Mouse (Mus musculus) yolk sac, embryonic 10.5 days (tissue): ENCODE data around the gene Gm5724.

Source experiments
- DNase-seq: peaks from one replicate; pipeline ENCODE4 v3.0.0-alpha.2; 2017; ENCODE audit warnings: low spot score

The Gm5724 gene

GRCm38 (mm10) chr6:141773710-141774109 lies at the start of gene Gm5724:
TSS of gene Gm5724 (minus strand) at chr6:141773810.
- no peak for DNase-seq

- peak; percentile 23 for DNase-seq
Observed at GRCm38 (mm10) chr6:141797837-141798236, 24.2 kb upstream of the Gm5724 start.

GRCm38 (mm10) chr6:141774476-141774875 lies 866 bp upstream of the Gm5724 start:
- DNase-seq, result no peak

- DNase-seq, result peak; percentile 18
Observed at GRCm38 (mm10) chr6:141691246-141691645, 82.4 kb downstream of the Gm5724 start.

- DNase-seq, result no peak
Observed at GRCm38 (mm10) chr6:141687008-141687407, 86.6 kb downstream of the Gm5724 start.
